Mouse (Mus musculus) megakaryocyte, adult 5-6 weeks (primary cell): ENCODE results near the gene Cpa1. TPM values are rescaled to one million over a fixed set of nuclear protein-coding genes. Genes with fewer than 3 reads are reported as not detected.

Experiments used
- ATAC-seq: 2 replicates; pipeline ENCODE4 v1.8.0; 2016; ENCODE audit warnings: mild to moderate bottlenecking, inconsistent platforms; ENCODE audit not compliant: poor library complexity, severe bottlenecking
- total RNA-seq, 2 experiments: library from RNA; stranded (forward) in 1 of 2; stranded (reverse) in 1 of 2; fragments of 153-499, 151-499 nt in 1 of 2; fragments of 221-1000, 200-1000 nt in 1 of 2; gene quantifications; 2 replicates each; pipeline versions ENCODE4 v1.2.3 to v1.2.4; 2015 to 2017

The Cpa1 gene
- total RNA-seq, 2 experiments from 2014 or later, result not detected

DNA sequence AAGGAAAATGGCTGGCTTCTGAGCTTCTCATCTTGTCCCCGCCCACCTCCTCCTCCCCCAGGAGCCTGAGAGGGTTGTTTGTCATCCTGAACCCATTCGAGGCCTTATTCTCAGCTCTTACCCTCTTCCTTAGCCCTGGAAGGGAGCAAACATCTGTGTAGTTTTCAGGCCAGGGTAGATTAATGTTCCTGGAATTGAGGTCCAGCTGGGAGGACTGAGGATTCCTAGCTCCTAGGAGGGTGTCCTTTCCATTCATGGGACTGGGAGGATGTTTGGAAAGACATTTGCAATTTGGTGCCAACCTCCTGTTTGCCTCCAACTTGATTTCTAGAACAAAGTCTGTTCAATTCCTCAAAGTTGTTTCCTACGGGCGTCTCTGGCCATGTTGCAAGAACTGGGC is 18.4 kb upstream of the Cpa1 start:
- no peak for ATAC-seq

DNA sequence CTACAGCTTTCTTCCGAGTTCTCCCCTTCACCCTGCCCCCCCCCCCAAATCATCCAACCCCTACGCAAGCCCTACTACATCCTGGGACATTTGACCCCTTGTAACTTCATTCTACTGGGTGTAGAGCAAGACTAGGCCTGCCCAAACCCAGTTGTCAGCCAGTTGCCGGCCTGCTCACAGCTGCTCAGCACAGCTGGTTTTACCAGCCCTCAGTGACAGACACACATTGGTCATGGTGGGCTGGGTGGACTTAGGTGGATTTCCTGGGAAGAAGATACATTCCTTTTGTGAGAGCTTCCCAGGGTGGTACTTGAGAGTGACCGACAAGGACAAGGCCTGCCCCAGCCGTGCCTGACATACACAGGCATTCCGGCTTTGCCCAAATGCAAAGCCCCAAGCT is 18.0 kb upstream of the Cpa1 start:
- no peak for ATAC-seq

GRCm38 (mm10) chr6:30621986-30622389 is 17.0 kb upstream of the Cpa1 start:
- ATAC-seq, result no peak

DNA sequence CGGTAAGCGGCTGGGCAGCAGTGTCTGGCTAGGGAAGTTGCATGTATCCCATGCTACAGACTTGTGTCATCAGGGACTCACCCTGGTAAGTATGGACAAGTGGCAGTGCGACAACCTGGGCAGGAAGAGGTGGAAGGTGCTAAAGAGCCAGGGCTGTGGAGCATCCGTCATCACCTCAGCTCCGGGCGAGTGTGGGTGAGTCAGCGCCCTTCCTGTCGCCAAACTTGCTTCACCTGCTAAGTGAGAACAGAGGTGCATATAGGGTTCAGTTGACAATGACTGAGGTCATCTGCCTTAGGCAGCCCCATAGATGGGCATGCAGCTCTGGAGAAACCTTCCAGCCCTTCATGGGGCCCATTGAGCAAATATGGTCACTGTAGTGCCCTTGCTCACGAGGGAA is 14.3 kb upstream of the Cpa1 start:
- ATAC-seq, result no peak

DNA sequence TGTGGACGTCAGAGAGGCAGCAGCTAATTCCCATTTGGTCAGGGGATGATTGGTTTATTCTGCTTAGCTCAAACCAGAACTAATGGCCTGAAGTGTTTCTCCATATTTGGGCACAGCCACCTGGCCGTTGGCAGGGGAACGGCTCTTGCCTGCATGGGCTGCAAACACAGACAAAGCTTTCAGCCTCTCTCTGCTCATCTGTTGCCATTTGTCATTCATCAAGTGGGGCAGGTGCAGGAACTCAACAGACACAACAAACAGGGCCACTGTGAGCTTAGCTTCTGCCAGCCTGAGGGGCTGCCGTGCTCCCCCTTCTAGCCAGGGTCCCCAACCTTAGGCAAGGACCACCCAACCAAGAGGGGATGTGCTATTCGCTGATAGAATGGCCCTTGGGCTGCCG is 10.9 kb upstream of the Cpa1 start:
- ATAC-seq, result no peak

GRCm38 (mm10) chr6:30629989-30630388 is 9.0 kb upstream of the Cpa1 start:
- no peak; the same call in 1 of the 2 replicates for ATAC-seq

- ATAC-seq, result no peak
These were observed 3.6 kb upstream of the Cpa1 start for GRCm38 (mm10) chr6:30635361-30635862.

- no peak for ATAC-seq
These were observed 2.7 kb upstream of the Cpa1 start for GRCm38 (mm10) chr6:30636186-30636842.

GRCm38 (mm10) chr6:30643694-30644460 is 4.9 kb downstream of the Cpa1 start:
- no peak for ATAC-seq

DNA sequence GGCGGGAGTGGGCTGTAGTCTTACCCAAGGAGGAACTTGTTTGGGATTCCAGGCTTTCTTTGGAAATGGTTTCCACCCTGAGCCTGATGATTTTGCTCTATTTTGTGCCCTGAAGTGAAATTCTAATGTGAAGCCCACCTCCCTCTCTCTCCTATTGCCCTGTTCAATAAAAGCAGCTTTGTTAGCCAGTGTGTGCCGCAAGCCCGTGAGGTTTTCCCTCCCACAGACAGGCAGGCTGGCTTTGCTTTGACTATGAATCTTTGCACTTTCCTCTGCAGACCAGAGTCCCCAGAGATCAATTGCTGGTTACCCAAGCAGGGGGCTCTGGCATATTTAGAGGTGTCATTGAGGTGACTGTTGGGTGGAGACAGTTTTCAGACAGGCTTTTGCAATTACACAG is 5.4 kb downstream of the Cpa1 start:
- no peak for ATAC-seq

GRCm38 (mm10) chr6:30645379-30645778 is 6.4 kb downstream of the Cpa1 start:
- no peak for ATAC-seq

GRCm38 (mm10) chr6:30649651-30650296 is 10.8 kb downstream of the Cpa1 start:
- ATAC-seq, result no peak

GRCm38 (mm10) chr6:30652425-30653188 is 13.6 kb downstream of the Cpa1 start:
- ATAC-seq, result no peak

GRCm38 (mm10) chr6:30653518-30653917 is 14.5 kb downstream of the Cpa1 start:
- ATAC-seq, result no peak

GRCm38 (mm10) chr6:30654402-30654859 is 15.4 kb downstream of the Cpa1 start:
- no peak for ATAC-seq

DNA sequence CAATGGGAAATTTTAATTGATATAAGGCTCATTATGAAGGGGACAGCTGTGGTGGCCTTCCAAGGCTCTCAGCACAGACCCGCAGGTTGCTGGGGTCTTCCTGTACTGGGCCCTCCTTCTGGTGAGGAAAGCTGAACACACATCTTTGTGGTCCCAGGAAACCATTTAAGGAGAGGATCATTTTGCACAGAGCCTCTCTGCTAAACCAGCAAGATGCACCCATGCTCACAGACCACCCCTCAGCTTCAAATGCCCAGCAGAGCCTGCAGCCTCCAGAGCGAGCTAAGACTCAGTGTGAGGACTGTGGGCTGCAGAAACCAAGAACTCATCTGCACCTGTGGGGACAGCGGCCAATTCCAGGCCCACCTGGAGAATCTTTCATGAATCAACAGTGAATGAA is 15.9 kb downstream of the Cpa1 start:
- no peak for ATAC-seq

GRCm38 (mm10) chr6:30657279-30657678 is 18.3 kb downstream of the Cpa1 start:
- ATAC-seq, result no peak

DNA sequence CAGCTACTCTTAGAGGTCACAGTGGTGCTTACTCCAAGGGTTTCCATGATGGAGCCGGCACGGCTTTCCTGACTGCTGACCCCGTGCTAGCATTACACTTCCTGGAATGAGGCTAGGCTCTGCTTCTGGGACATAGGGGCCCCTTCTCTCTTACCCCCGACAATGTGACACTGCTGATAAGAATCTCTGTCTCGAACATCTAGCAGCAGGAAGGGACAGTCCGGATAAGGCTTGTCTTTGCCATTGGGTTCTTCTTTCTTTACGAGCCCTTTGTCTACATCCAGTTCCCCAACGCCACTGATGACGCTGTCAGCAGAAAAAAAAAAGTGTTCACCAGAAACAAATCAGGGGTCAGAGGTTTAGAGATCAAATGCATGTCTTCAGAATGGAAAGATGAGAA is 19.6 kb downstream of the Cpa1 start:
- no peak for ATAC-seq

GRCm38 (mm10) chr6:30664776-30665175 is 25.8 kb downstream of the Cpa1 start:
- no peak for ATAC-seq

DNA sequence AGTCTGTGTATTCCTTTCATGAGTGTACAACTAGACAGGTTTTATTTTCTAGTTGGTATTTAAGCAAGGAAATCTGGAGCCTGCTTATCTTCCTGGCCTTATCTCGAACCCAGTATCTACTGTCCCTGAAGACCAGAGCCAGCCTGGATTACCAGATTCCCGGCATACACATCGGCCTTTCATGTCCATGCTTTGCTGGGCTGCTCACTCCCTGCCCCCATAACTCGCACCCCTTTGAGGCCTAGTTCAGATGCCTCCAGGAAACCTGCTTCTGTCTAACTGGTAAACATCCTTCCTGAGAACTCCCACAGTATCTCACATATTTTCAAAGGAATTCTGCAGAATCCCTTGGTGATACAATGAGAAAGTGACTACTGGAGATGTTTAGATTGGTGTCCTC is 26.3 kb downstream of the Cpa1 start:
- no peak for ATAC-seq

- no peak for ATAC-seq
These were observed 27.0 kb downstream of the Cpa1 start for GRCm38 (mm10) chr6:30666043-30666442.
